Mouse (Mus musculus): ENCODE data around the gene Agtr1a. TPM values are rescaled to one million over a fixed set of nuclear protein-coding genes. Genes with fewer than 3 reads are reported as not detected.

Gene Agtr1a
- total and polyA plus RNA-seq, 2 experiments, result 45.2 to 86.5 TPM

DNA sequence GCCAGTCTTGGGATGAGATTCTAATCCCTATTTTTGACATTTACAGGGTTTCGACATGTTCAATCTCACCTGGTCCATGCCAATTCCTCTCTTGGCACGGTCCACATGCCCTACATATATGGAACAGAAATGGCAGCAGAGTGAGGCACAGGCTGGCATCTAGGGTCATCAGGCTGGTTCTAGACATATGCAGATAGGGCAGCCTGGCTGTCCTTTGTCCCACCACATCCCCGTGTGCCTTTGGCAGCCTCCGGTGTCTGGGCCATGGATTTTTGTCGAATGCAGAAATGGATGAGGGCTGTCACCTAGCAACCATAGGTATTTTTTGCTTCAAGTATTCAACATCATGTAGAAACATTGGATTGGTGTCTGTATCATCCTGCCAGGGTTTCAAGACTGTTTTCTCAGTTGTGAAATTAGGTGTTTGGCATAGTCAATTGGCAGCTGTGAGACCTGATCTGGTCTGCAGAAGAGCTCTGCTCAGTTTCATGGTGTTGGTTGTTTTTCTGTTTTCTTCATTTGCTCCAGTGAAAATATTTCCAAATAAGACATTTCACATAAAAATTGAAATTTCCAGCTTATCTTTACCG lies 18.8 kb downstream of the Agtr1a start:
- TF ChIP-seq CTCF (IDR thresholded peaks at IDR 0.05; ENCODE audit: low read depth, low read length), result no peak
- TF ChIP-seq POLR2A (IDR thresholded peaks at IDR 0.05; ENCODE audit: extremely low read depth, insufficient read depth, low read length), result no peak
- peak; percentile 97 for DNase-seq (ENCODE audit: extremely low read depth, low read depth, low spot score)
- no peaks in the 10 kb centered on the region for H3K27me3 ChIP-seq (ENCODE audit: control insufficient read depth, insufficient read depth, low read length)
- WGBS, result 23% methylated on average over 6 of the region's 6 CpGs
- H3K27ac ChIP-seq (replicated peaks; ENCODE audit: insufficient read depth, low read depth, low read length), result peak overlapping the region; percentile 67
- H3K4me3 ChIP-seq (ENCODE audit: insufficient read depth, low read depth, low read length), result no peak overlapping the region
- H3K4me1 ChIP-seq (ENCODE audit: control insufficient read depth, insufficient read depth, low read length), result peaks cover 24% of the 10 kb centered on the region
- H3K79me2 ChIP-seq (ENCODE audit: control insufficient read depth, insufficient read depth, low read length), result peaks cover 5% of the 10 kb centered on the region; the same call in 1 of the 2 replicates
- H3K9ac ChIP-seq (ENCODE audit: low read depth, low read length), result no peak overlapping the region
- H3K36me3 ChIP-seq (ENCODE audit: control insufficient read depth, insufficient read depth, low read length), result peaks cover 4% of the 10 kb centered on the region

DNA sequence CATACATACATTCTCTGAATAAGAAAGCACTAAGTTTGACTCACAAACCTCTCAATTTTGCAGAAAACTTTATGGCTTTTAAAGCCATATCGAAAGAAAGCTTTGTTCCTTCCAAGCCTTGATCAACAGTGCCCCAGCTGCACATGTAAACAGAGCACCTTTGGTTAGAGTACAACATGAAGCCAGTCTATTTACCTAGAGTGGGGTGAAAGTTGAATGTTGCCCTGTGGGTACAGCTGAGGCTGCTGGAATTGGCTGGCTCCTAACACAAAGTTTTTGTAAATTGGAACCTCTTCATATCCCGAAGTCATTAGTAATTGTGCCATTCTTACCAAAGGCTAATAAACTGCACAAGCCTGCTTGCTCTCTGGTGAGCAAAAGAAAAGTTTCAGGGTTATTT lies 19.7 kb downstream of the Agtr1a start:
- 13% methylated on average over 2 of the region's 2 CpGs for WGBS
- H3K9ac ChIP-seq (ENCODE audit: low read depth, low read length), result no peak overlapping the region
- no peak for TF ChIP-seq CTCF (IDR thresholded peaks at IDR 0.05; ENCODE audit: low read depth, low read length)
- no peak for TF ChIP-seq POLR2A (IDR thresholded peaks at IDR 0.05; ENCODE audit: extremely low read depth, insufficient read depth, low read length)
- peak overlapping the region; percentile 17; the same call in 1 of the 2 replicates for H3K4me3 ChIP-seq (ENCODE audit: insufficient read depth, low read depth, low read length)
- peaks cover 2% of the 10 kb centered on the region for H3K36me3 ChIP-seq (ENCODE audit: control insufficient read depth, insufficient read depth, low read length)
- H3K27ac ChIP-seq (replicated peaks; ENCODE audit: insufficient read depth, low read depth, low read length), result no peak overlapping the region
- H3K27me3 ChIP-seq (ENCODE audit: control insufficient read depth, insufficient read depth, low read length), result no peaks in the 10 kb centered on the region
- peaks cover 29% of the 10 kb centered on the region for H3K4me1 ChIP-seq (ENCODE audit: control insufficient read depth, insufficient read depth, low read length)
- H3K79me2 ChIP-seq (ENCODE audit: control insufficient read depth, insufficient read depth, low read length), result peaks cover 5% of the 10 kb centered on the region; the same call in 1 of the 2 replicates
- peak; percentile 99 for DNase-seq (ENCODE audit: extremely low read depth, low read depth, low spot score)

GRCm38 (mm10) chr13:30358456-30359168 lies 22.4 kb downstream of the Agtr1a start:
- TF ChIP-seq POLR2A (IDR thresholded peaks at IDR 0.05; ENCODE audit: extremely low read depth, insufficient read depth, low read length), result no peak
- peak; percentile 72 for TF ChIP-seq CTCF (IDR thresholded peaks at IDR 0.05; ENCODE audit: low read depth, low read length)
- no peaks in the 10 kb centered on the region for H3K27me3 ChIP-seq (ENCODE audit: control insufficient read depth, insufficient read depth, low read length)
- H3K9ac ChIP-seq (ENCODE audit: low read depth, low read length), result no peak overlapping the region
- peaks cover 36% of the 10 kb centered on the region for H3K4me1 ChIP-seq (ENCODE audit: control insufficient read depth, insufficient read depth, low read length)
- 64% methylated on average over 4 of the region's 4 CpGs for WGBS
- peaks cover 9% of the 10 kb centered on the region; the same call in 1 of the 2 replicates for H3K79me2 ChIP-seq (ENCODE audit: control insufficient read depth, insufficient read depth, low read length)
- H3K27ac ChIP-seq (replicated peaks; ENCODE audit: insufficient read depth, low read depth, low read length), result peak overlapping the region; percentile 44; the same call in 1 of the 2 replicates
- H3K36me3 ChIP-seq (ENCODE audit: control insufficient read depth, insufficient read depth, low read length), result peaks cover 2% of the 10 kb centered on the region; the same call in 1 of the 2 replicates
- no peak overlapping the region for H3K4me3 ChIP-seq (ENCODE audit: insufficient read depth, low read depth, low read length)
- DNase-seq (ENCODE audit: extremely low read depth, low read depth, low spot score), result no peak

GRCm38 (mm10) chr13:30359886-30360285 lies 23.6 kb downstream of the Agtr1a start:
- 15% methylated on average over 2 of the region's 2 CpGs for WGBS

DNA sequence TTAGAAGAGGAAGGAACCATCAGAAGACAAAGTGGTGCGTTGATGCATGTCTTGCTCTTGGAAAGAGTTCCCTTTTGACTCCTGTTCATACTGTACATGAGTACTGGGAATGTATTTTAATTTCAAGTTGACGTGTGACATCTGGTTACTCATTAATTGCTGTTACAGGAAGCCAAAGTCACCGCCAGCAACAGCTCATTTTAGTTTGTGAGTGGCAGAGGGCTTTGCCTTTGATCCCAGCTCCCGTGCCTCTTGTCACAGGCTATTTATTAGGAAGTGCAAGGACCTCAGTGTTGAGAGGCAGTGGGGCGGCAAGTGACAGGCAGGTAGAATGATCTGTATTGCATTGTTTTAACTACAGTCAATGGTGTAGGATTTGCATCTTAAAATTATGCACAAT lies 24.8 kb downstream of the Agtr1a start:
- peak; percentile 97 for DNase-seq (ENCODE audit: extremely low read depth, low read depth, low spot score)
- Histone ChIP-seq H3K4me1 (ENCODE audit: control insufficient read depth, insufficient read depth, low read length) (peaks cover 26% of the 10 kb centered on the region), H3K9ac (ENCODE audit: low read depth, low read length) (no peak overlapping the region), H3K36me3 (ENCODE audit: control insufficient read depth, insufficient read depth, low read length) (no peaks in the 10 kb centered on the region), H3K4me3 (ENCODE audit: insufficient read depth, low read depth, low read length) (no peak overlapping the region), H3K27ac (replicated peaks; ENCODE audit: insufficient read depth, low read depth, low read length) (peak overlapping the region; percentile 88), H3K27me3 (ENCODE audit: control insufficient read depth, insufficient read depth, low read length) (no peaks in the 10 kb centered on the region), H3K79me2 (ENCODE audit: control insufficient read depth, insufficient read depth, low read length) (peaks cover 9% of the 10 kb centered on the region; the same call in 1 of the 2 replicates)
- WGBS, result 13% methylated on average over 5 of the region's 5 CpGs
- TF ChIP-seq CTCF (IDR thresholded peaks at IDR 0.05; ENCODE audit: low read depth, low read length), result no peak
- no peak for TF ChIP-seq POLR2A (IDR thresholded peaks at IDR 0.05; ENCODE audit: extremely low read depth, insufficient read depth, low read length)

More at GRCm38 (mm10) chr13:30359886-30360285, 23.6 kb downstream of the Agtr1a start:
- H3K79me2 ChIP-seq (ENCODE audit: control insufficient read depth, insufficient read depth, low read length), result peaks cover 9% of the 10 kb centered on the region; the same call in 1 of the 2 replicates
- H3K4me3 ChIP-seq (ENCODE audit: insufficient read depth, low read depth, low read length), result no peak overlapping the region
- peak; percentile 69 for DNase-seq (ENCODE audit: extremely low read depth, low read depth, low spot score)
- no peaks in the 10 kb centered on the region for H3K36me3 ChIP-seq (ENCODE audit: control insufficient read depth, insufficient read depth, low read length)
- no peak overlapping the region for H3K27ac ChIP-seq (replicated peaks; ENCODE audit: insufficient read depth, low read depth, low read length)
- H3K4me1 ChIP-seq (ENCODE audit: control insufficient read depth, insufficient read depth, low read length), result peaks cover 29% of the 10 kb centered on the region
- no peak for TF ChIP-seq CTCF (IDR thresholded peaks at IDR 0.05; ENCODE audit: low read depth, low read length)
- TF ChIP-seq POLR2A (IDR thresholded peaks at IDR 0.05; ENCODE audit: extremely low read depth, insufficient read depth, low read length), result no peak
- H3K9ac ChIP-seq (ENCODE audit: low read depth, low read length), result no peak overlapping the region
- H3K27me3 ChIP-seq (ENCODE audit: control insufficient read depth, insufficient read depth, low read length), result no peaks in the 10 kb centered on the region
